Comparison of ENCODE assay signal across 23 mouse cellular contexts in genomic region chr15:77290352-77290751, GRCm38 (mm10). TPM values are rescaled to one million over a fixed set of nuclear protein-coding genes. Genes with fewer than 3 reads are reported as not detected.
DNase-seq lines count a peak whose midpoint lies in the region; ATAC-seq and TF ChIP-seq lines count a peak whose summit lies in the region.
"Had no signal": no experiment of that assay in that cellular context is flagged by ENCODE, and none has a peak within 500 bp of the region (broad histone marks: within the 10 kb centered on the region; RNA-seq: fewer than 3 reads in every experiment).

No protein-coding gene starts in this region.

- H3K9me3 ChIP-seq in intestine, postnatal 0 days (ENCODE audit: control insufficient read depth) = no peaks in the 10 kb centered on the region
- H3K9me3 ChIP-seq in intestine, embryonic 16.5 days (ENCODE audit: control insufficient read depth, low read length) = no peaks in the 10 kb centered on the region
- no peaks in the 10 kb centered on the region for H3K9me3 ChIP-seq in liver, postnatal 0 days (ENCODE audit: low read length)
- no peaks in the 10 kb centered on the region for H3K9me3 ChIP-seq in liver, embryonic 11.5 days (ENCODE audit: control insufficient read depth, low read length)
- no peaks in the 10 kb centered on the region for H3K9me3 ChIP-seq in stomach, postnatal 0 days (ENCODE audit: control insufficient read depth, low read length)
- H3K9me3 ChIP-seq: embryonic facial prominence, embryonic 12.5 days; embryonic facial prominence, embryonic 15.5 days; heart, embryonic 10.5 days; heart, embryonic 13.5 days; hindbrain, embryonic 13.5 days had no signal

- no peaks in the 10 kb centered on the region for H3K36me3 ChIP-seq in intestine, postnatal 0 days (ENCODE audit: control insufficient read depth, insufficient read depth)
- no peaks in the 10 kb centered on the region for H3K36me3 ChIP-seq in intestine, embryonic 16.5 days (ENCODE audit: control insufficient read depth, insufficient read depth, low read length)
- H3K36me3 ChIP-seq in liver, postnatal 0 days (replicated peaks; ENCODE audit: insufficient read depth, low read length) = no peaks in the 10 kb centered on the region
- no peaks in the 10 kb centered on the region for H3K36me3 ChIP-seq in liver, embryonic 11.5 days (ENCODE audit: control insufficient read depth, insufficient read depth, low read length)
- no peaks in the 10 kb centered on the region for H3K36me3 ChIP-seq in stomach, postnatal 0 days (ENCODE audit: control insufficient read depth, insufficient read depth, low read length)
- H3K36me3 ChIP-seq: embryonic facial prominence, embryonic 12.5 days; embryonic facial prominence, embryonic 15.5 days; heart, embryonic 13.5 days; hindbrain, embryonic 13.5 days had no signal

- H3K27ac ChIP-seq in intestine, postnatal 0 days (ENCODE audit: low read depth, low read length) = no peak overlapping the region
- no peak overlapping the region for H3K27ac ChIP-seq in intestine, embryonic 16.5 days (ENCODE audit: low read length)
- no peak overlapping the region for H3K27ac ChIP-seq in liver, postnatal 0 days (ENCODE audit: low read depth)
- H3K27ac ChIP-seq in liver, embryonic 11.5 days (ENCODE audit: low read depth, low read length) = no peak overlapping the region
- no peak overlapping the region for H3K27ac ChIP-seq in stomach, postnatal 0 days (replicated peaks)
- H3K27ac ChIP-seq: embryonic facial prominence, embryonic 12.5 days; embryonic facial prominence, embryonic 15.5 days; heart, embryonic 10.5 days; heart, embryonic 13.5 days; hindbrain, embryonic 13.5 days had no signal

- no peak for ATAC-seq in intestine, postnatal 0 days
- ATAC-seq in intestine, embryonic 16.5 days = no peak
- ATAC-seq in liver, postnatal 0 days = no peak
- no peak for ATAC-seq in liver, embryonic 11.5 days (replicated peaks; ENCODE audit: low FRiP score)
- no peak for ATAC-seq in stomach, postnatal 0 days (ENCODE audit: low FRiP score, low TSS enrichment)
- ATAC-seq: CD4-positive, CD25-positive, alpha-beta regulatory T cell, adult 4 months; forebrain, embryonic 14.5 days; forebrain, postnatal 0 days; hindbrain, embryonic 16.5 days had no signal

- no peak overlapping the region for H3K4me2 ChIP-seq in intestine, postnatal 0 days (replicated peaks; ENCODE audit: low read depth)
- no peak overlapping the region for H3K4me2 ChIP-seq in intestine, embryonic 16.5 days (ENCODE audit: low read depth, low read length)
- H3K4me2 ChIP-seq in liver, postnatal 0 days (ENCODE audit: low read depth, low read length) = no peak overlapping the region
- no peak overlapping the region for H3K4me2 ChIP-seq in liver, embryonic 11.5 days
- H3K4me2 ChIP-seq in stomach, postnatal 0 days (replicated peaks; ENCODE audit: low read depth) = no peak overlapping the region
- H3K4me2 ChIP-seq: embryonic facial prominence, embryonic 12.5 days; embryonic facial prominence, embryonic 15.5 days; heart, embryonic 13.5 days; hindbrain, embryonic 13.5 days had no signal

- H3K4me1 ChIP-seq in intestine, postnatal 0 days (replicated peaks; ENCODE audit: control insufficient read depth, insufficient read depth, low read length) = no peaks in the 10 kb centered on the region
- H3K4me1 ChIP-seq in intestine, embryonic 16.5 days (ENCODE audit: control insufficient read depth, insufficient read depth, low read length) = peaks cover 10% of the 10 kb centered on the region; the same call in 1 of the 2 replicates
- H3K4me1 ChIP-seq in liver, postnatal 0 days (ENCODE audit: insufficient read depth) = no peaks in the 10 kb centered on the region; the same call in 1 of the 2 replicates
- H3K4me1 ChIP-seq in liver, embryonic 11.5 days (replicated peaks; ENCODE audit: control insufficient read depth, insufficient read depth, low read length) = peaks cover 9% of the 10 kb centered on the region
- H3K4me1 ChIP-seq in stomach, postnatal 0 days (replicated peaks; ENCODE audit: control insufficient read depth, insufficient read depth) = no peaks in the 10 kb centered on the region

- TF ChIP-seq EP300 in liver, postnatal 0 days (IDR thresholded peaks at IDR 0.05; ENCODE audit: low read depth) = no peak
- TF ChIP-seq EP300 in stomach, postnatal 0 days (optimal IDR thresholded peaks at IDR 0.05) = no peak

- H3K4me3 ChIP-seq in intestine, postnatal 0 days (ENCODE audit: low read depth, low read length) = no peak overlapping the region
- no peak overlapping the region for H3K4me3 ChIP-seq in intestine, embryonic 16.5 days (ENCODE audit: low read length)
- no peak overlapping the region for H3K4me3 ChIP-seq in liver, postnatal 0 days (ENCODE audit: low read depth, low read length)
- no peak overlapping the region for H3K4me3 ChIP-seq in liver, embryonic 11.5 days (ENCODE audit: low read depth, low read length)
- no peak overlapping the region for H3K4me3 ChIP-seq in stomach, postnatal 0 days (ENCODE audit: low read depth, low read length)
- H3K4me3 ChIP-seq: embryonic facial prominence, embryonic 12.5 days; embryonic facial prominence, embryonic 15.5 days; heart, embryonic 10.5 days; heart, embryonic 13.5 days; hindbrain, embryonic 13.5 days had no signal

- no peaks in the 10 kb centered on the region for H3K27me3 ChIP-seq in intestine, postnatal 0 days (replicated peaks; ENCODE audit: control insufficient read depth, insufficient read depth, low read length)
- H3K27me3 ChIP-seq in intestine, embryonic 16.5 days (replicated peaks; ENCODE audit: control insufficient read depth, insufficient read depth, low read length) = no peaks in the 10 kb centered on the region
- no peaks in the 10 kb centered on the region for H3K27me3 ChIP-seq in liver, postnatal 0 days (ENCODE audit: insufficient read depth, low read length)
- no peaks in the 10 kb centered on the region for H3K27me3 ChIP-seq in liver, embryonic 11.5 days (replicated peaks; ENCODE audit: control insufficient read depth, insufficient read depth, low read length)
- H3K27me3 ChIP-seq in stomach, postnatal 0 days (ENCODE audit: control insufficient read depth, insufficient read depth, low read length) = no peaks in the 10 kb centered on the region
- H3K27me3 ChIP-seq: embryonic facial prominence, embryonic 12.5 days; embryonic facial prominence, embryonic 15.5 days; heart, embryonic 13.5 days; hindbrain, embryonic 13.5 days had no signal

- no peak for DNase-seq in liver, postnatal 0 days
- DNase-seq in liver, embryonic 11.5 days (ENCODE audit: low spot score) = no peak
- DNase-seq in stomach, postnatal 0 days (ENCODE audit: low spot score) = no peak
- no peak for DNase-seq in frontal cortex, adult 2 months (ENCODE audit: extremely low spot score in 1 of 2, low spot score in 1 of 2)
- DNase-seq: adrenal gland, adult 2 months; adrenal gland, postnatal 14 days; cerebellum, adult 11 months; cerebellum, adult 2 months; cerebellum, adult 9-11 months; cerebellum, postnatal 25 days; forebrain, postnatal 0 days; gastrocnemius, postnatal 25 days; heart, adult 18-20 months had no signal

- 79% methylated on average over 2 of the region's 2 CpGs for WGBS in intestine, postnatal 0 days
- 78% methylated on average over 2 of the region's 2 CpGs for WGBS in intestine, embryonic 16.5 days
- 60% methylated on average over 2 of the region's 2 CpGs for WGBS in liver, postnatal 0 days (ENCODE audit: insufficient replicate concordance)
- WGBS in liver, embryonic 11.5 days = 59% methylated on average over 2 of the region's 2 CpGs
- 74% methylated on average over 2 of the region's 2 CpGs for WGBS in stomach, postnatal 0 days

- no peak overlapping the region for H3K9ac ChIP-seq in intestine, postnatal 0 days (ENCODE audit: low read depth, low read length)
- H3K9ac ChIP-seq in intestine, embryonic 16.5 days (ENCODE audit: low read depth, low read length) = no peak overlapping the region
- no peak overlapping the region for H3K9ac ChIP-seq in liver, postnatal 0 days (replicated peaks)
- no peak overlapping the region for H3K9ac ChIP-seq in liver, embryonic 11.5 days (ENCODE audit: low read depth, low read length)
- H3K9ac ChIP-seq in stomach, postnatal 0 days (ENCODE audit: low read length) = no peak overlapping the region
- H3K9ac ChIP-seq: embryonic facial prominence, embryonic 12.5 days; embryonic facial prominence, embryonic 15.5 days; forebrain, postnatal 0 days; heart, embryonic 13.5 days; hindbrain, embryonic 13.5 days had no signal

- TF ChIP-seq CTCF in intestine, postnatal 0 days (IDR thresholded peaks at IDR 0.05; ENCODE audit: low read depth) = peak; percentile 56
- 0 out of 2 replicates have a peak, but pooled peaks have one; percentile 16 for TF ChIP-seq CTCF in liver, postnatal 0 days (IDR thresholded peaks at IDR 0.05; ENCODE audit: low read depth)
- TF ChIP-seq CTCF in stomach, postnatal 0 days (IDR thresholded peaks at IDR 0.05; ENCODE audit: low read depth) = peak; percentile 39

RNA-seq across cellular contexts. Expression of gene Rbfox2, which starts 16.5 kb away (rescaled TPM):
- polyA plus RNA-seq in intestine, postnatal 0 days (2015; fragmentation: Nextera tagmentation; extraction: Ambion mirVana) = 16.8 and 20.3 TPM in 2 replicates
- polyA plus RNA-seq in intestine, embryonic 16.5 days (2015; fragmentation: Nextera tagmentation; extraction: Ambion mirVana) = 31.5 and 34.0 TPM in 2 replicates
- polyA plus RNA-seq in liver, postnatal 0 days (2015; fragmentation: Nextera tagmentation; extraction: Ambion mirVana) = 6.9 and 7.0 TPM in 2 replicates
- polyA plus RNA-seq in liver, embryonic 11.5 days (2014; fragmentation: Nextera tagmentation; extraction: Ambion mirVana) = 24.3 and 26.6 TPM in 2 replicates
- 23.2 and 24.4 TPM in 2 replicates for polyA plus RNA-seq in stomach, postnatal 0 days (2015; fragmentation: Nextera tagmentation; extraction: Ambion mirVana)
- polyA plus RNA-seq in frontal cortex, adult 2 months (2012; rRNA removed) = 200 and 212 TPM in 2 replicates
- polyA plus RNA-seq: CD4-positive, CD25-positive, alpha-beta regulatory T cell, adult 4 months had no signal
